Mouse (Mus musculus) stomach, postnatal 0 days (tissue): ENCODE measurements around the gene Tbc1d9b.

Source experiments
- CTCF ChIP-seq: IDR thresholded peaks from 2 replicates; pipeline ENCODE4 v1.5.1; 2016; ENCODE audit warnings: antibody characterized with exemption, low read depth, mild to moderate bottlenecking, moderate library complexity
- EP300 ChIP-seq: optimal IDR thresholded peaks from 2 replicates; pipeline ENCODE3; 2016; ENCODE audit warnings: antibody characterized with exemption

GRCm38 (mm10) chr11:50184788-50185187 is 53.6 kb downstream of the Tbc1d9b start:
- TF ChIP-seq CTCF, result no peak
- TF ChIP-seq EP300, result no peak
